Mouse (Mus musculus) spleen, postnatal 4 days (tissue): ENCODE data around the gene Olfr339.
"Not testable (repeated sequence)": the region's sequence is repeated elsewhere in the genome, so short reads cannot be mapped to it uniquely, and the experiment has no call there.

ENCODE experiments used
- DNase-seq, 2 experiments: peaks; one replicate each; pipeline ENCODE4 v3.0.0; 2022; ENCODE audit warnings: low spot score in 2 of 2

Olfr339 gene

DNA sequence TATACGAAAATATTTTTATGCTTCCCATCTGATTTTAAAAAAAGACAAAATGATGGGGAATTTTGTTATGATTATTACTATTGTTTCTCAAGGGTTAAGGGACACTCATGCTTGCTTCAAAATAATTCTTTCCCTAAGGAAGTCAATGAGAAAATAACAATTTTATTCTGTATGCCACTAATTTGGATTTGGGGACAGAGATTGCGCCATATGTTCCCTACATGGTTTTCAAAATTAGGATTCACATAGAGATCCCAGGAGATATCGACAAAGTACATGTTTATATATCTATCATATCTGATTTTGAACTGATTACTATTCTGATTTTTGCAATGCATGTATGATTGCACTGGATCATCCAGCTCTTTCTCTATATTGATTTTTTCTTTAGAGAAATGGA, at the start of gene Olfr339:
TSS of gene Olfr339 (plus strand) at position 301 of the 400 bp plus-strand sequence.
- no peak for DNase-seq

- DNase-seq: no peak
Observed at GRCm38 (mm10) chr2:36373219-36373618, 45.5 kb upstream of the Olfr339 start, which contains the start of gene Olfr338. TSS of gene Olfr338 (plus strand) at chr2:36373519.

- DNase-seq: not testable (repeated sequence)
Observed at GRCm38 (mm10) chr2:36415174-36415573, 3.6 kb upstream of the Olfr339 start.

DNA sequence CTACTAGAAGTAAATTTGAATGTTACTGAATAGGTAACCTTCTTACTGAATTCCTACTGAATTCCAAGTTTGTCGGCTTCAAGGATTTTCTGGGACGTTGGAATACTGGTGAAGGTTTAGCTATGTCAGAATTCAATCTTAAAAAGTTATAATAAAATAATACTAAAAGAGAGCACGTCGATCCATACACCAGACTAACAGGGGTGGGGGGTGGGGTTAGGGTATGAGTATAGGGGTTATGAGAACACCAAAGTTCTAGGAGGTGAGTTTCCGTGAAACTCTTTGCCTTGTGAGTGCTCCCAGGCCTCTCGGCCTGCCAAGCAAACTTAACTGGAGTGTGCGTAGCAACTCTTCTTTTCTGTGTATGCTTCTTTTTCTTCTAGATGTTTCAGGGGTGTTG, 3.2 kb upstream of the Olfr339 start:
- DNase-seq: not testable (repeated sequence)

DNA sequence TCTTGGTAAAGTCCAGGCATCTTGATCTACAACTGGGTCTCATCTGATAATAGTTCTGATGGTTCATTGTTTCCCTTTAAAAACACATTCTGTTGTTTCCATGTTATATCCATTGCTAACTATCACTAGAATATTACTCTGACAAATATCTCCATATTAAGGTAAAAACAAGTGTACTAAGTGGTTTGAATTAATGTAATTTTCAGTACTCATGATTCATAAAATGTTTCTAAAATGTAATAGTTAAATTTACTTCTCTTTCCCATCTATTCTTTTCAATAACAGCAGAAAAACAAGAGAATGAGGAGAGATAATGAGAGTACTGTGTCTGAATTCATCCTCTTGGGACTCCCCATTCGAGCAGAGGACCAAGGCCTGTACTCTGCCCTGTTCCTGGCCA, 33.5 kb downstream of the Olfr339 start, which contains the start of gene Olfr340:
TSS of gene Olfr340 (plus strand) at position 301 of the 400 bp plus-strand sequence.
- no peak for DNase-seq

- DNase-seq: no peak
Observed at GRCm38 (mm10) chr2:36473634-36474033, 54.9 kb downstream of the Olfr339 start.
